Mouse (Mus musculus): Measurements from ENCODE around the gene Spats2l. TPM values are rescaled to one million over a fixed set of nuclear protein-coding genes. Genes with fewer than 3 reads are reported as not detected.

Gene Spats2l
- polyA plus RNA-seq, 2 experiments, result 2.8 to 7.6 TPM

DNA sequence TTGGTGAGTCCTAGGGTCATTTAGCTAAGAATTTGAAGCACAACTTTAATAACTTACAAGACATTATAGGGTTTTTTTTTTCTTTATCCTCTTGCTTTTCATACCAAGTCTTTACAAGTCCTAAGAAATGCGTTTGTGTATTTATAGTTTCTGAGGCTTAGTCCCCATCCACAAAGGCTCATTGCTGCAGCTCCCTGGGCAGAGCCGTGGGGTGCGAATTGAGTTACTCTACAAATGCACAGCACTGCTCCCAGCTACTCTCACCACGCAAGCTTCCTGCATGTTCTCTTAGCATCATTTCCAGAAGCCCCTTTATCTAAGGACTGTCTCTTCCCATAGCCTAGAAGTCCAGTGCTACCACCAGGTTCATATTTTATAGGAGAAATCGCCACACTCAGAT lies 175.8 kb downstream of the Spats2l start:
- Histone ChIP-seq H3K9ac (replicated peaks) (no peak overlapping the region), H3K27me3 (ENCODE audit: control insufficient read depth, insufficient read depth, low read length) (no peaks in the 10 kb centered on the region), H3K36me3 (replicated peaks; ENCODE audit: control insufficient read depth, insufficient read depth, low read depth) (no peaks in the 10 kb centered on the region), H3K9me3 (ENCODE audit: control insufficient read depth, low read length) (no peaks in the 10 kb centered on the region), H3K4me2 (ENCODE audit: low read depth) (no peak overlapping the region), H3K27ac (no peak overlapping the region), H3K4me1 (replicated peaks; ENCODE audit: control insufficient read depth in 2 of 2, insufficient read depth in 2 of 2, low read length in 1 of 2) (no peaks in the 10 kb centered on the region), H3K4me3 (ENCODE audit: insufficient read depth in 1 of 2, low read depth in 2 of 2, low read length in 2 of 2) (no peak overlapping the region)
- no peak for TF ChIP-seq CTCF (IDR thresholded peaks at IDR 0.05; ENCODE audit: low read depth)
- no peak for TF ChIP-seq EP300 (IDR thresholded peaks at IDR 0.05; ENCODE audit: low read depth)
- DNase-seq (ENCODE audit: low read depth in 3 of 3, low spot score in 3 of 3) (no peak), ATAC-seq (ENCODE audit: insufficient read depth) (no peak)
- 62% methylated on average over 5 of the region's 5 CpGs for WGBS (ENCODE audit: insufficient replicate concordance)

DNA sequence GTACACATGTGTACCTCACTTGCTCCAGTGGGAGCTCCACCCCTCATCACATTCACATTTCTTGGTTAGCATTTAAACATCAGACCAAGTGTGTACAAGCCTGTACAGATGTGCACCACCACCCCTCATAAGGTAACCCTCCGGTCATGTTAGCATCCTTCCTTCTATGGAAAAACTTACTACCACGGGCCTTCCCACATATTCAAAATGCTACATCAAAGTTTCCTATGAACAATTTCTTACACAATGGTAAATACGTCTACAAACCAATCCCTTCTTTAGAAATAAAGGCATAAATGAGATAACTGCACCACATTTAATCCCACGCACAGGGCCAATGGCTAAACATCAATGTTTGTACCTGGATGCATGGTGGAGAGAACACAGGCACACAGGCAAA lies 178.5 kb downstream of the Spats2l start:
- 79% methylated on average over 4 of the region's 4 CpGs for WGBS (ENCODE audit: insufficient replicate concordance)

DNA sequence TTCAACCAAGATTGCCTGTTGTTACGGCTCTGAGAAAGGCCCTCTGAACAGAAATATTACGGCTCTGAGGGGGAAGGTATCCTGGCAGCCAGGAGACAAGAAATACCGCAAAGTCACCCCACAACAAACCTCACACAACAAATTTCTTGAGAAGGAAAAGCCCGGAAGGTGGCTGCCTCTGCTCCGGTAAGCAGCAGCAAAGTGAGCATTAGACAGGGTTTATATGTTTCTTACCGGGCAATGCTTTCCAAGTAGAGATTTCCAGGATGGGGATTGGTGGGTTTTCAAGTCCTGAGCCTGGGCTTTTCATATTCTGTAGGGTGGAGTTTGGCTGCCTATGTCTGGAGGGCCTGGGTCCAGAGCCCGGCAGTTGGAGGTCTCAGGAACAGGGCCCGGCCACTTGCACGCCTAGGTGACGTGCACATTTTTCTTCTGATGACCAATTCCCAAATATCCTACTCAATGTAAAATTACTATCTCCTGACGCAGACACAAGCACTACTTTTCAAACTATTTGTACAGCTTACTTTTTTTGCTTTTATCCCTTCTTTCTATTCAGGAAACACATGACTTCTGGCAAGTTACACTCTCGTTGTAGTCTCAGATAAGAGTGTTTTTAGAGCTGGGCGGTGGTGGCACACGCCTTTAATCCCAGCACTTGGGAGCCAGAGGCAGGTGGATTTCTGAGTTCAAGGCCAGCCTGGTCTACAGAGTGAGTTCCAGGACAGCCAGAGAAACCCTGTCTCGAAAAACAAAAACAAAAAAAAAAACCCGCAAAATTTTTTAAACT lies 179.8 kb downstream of the Spats2l start:
- no peak overlapping the region for H3K9ac ChIP-seq (replicated peaks)
- H3K36me3 ChIP-seq (replicated peaks; ENCODE audit: control insufficient read depth, insufficient read depth, low read depth), result no peaks in the 10 kb centered on the region
- WGBS (ENCODE audit: insufficient replicate concordance), result 67% methylated on average over 16 of the region's 16 CpGs
- H3K4me2 ChIP-seq (ENCODE audit: low read depth), result no peak overlapping the region
- H3K27me3 ChIP-seq (ENCODE audit: control insufficient read depth, insufficient read depth, low read length), result no peaks in the 10 kb centered on the region
- TF ChIP-seq CTCF (IDR thresholded peaks at IDR 0.05; ENCODE audit: low read depth) (no peak), EP300 (IDR thresholded peaks at IDR 0.05; ENCODE audit: low read depth) (no peak)
- no peaks in the 10 kb centered on the region for H3K4me1 ChIP-seq (replicated peaks; ENCODE audit: control insufficient read depth in 2 of 2, insufficient read depth in 2 of 2, low read length in 1 of 2)
- no peaks in the 10 kb centered on the region for H3K9me3 ChIP-seq (ENCODE audit: control insufficient read depth, low read length)
- H3K4me3 ChIP-seq (ENCODE audit: insufficient read depth in 1 of 2, low read depth in 2 of 2, low read length in 2 of 2), result no peak overlapping the region
- ATAC-seq (ENCODE audit: insufficient read depth), result no peak
- no peak overlapping the region for H3K27ac ChIP-seq
- DNase-seq (ENCODE audit: low read depth in 3 of 3, low spot score in 3 of 3), result no peak

More for the DNA sequence above, 178.5 kb downstream of the Spats2l start:
- no peak overlapping the region for H3K27ac ChIP-seq
- DNase-seq (ENCODE audit: low read depth in 3 of 3, low spot score in 3 of 3), result no peak
- no peaks in the 10 kb centered on the region for H3K27me3 ChIP-seq (ENCODE audit: control insufficient read depth, insufficient read depth, low read length)
- no peak for TF ChIP-seq EP300 (IDR thresholded peaks at IDR 0.05; ENCODE audit: low read depth)
- TF ChIP-seq CTCF (IDR thresholded peaks at IDR 0.05; ENCODE audit: low read depth), result no peak
- H3K4me3 ChIP-seq (ENCODE audit: insufficient read depth in 1 of 2, low read depth in 2 of 2, low read length in 2 of 2), result no peak overlapping the region
- H3K4me2 ChIP-seq (ENCODE audit: low read depth), result no peak overlapping the region
- no peaks in the 10 kb centered on the region for H3K9me3 ChIP-seq (ENCODE audit: control insufficient read depth, low read length)
- no peaks in the 10 kb centered on the region for H3K4me1 ChIP-seq (replicated peaks; ENCODE audit: control insufficient read depth in 2 of 2, insufficient read depth in 2 of 2, low read length in 1 of 2)
- ATAC-seq (ENCODE audit: insufficient read depth), result no peak
- H3K9ac ChIP-seq (replicated peaks), result no peak overlapping the region
- no peaks in the 10 kb centered on the region for H3K36me3 ChIP-seq (replicated peaks; ENCODE audit: control insufficient read depth, insufficient read depth, low read depth)

DNA sequence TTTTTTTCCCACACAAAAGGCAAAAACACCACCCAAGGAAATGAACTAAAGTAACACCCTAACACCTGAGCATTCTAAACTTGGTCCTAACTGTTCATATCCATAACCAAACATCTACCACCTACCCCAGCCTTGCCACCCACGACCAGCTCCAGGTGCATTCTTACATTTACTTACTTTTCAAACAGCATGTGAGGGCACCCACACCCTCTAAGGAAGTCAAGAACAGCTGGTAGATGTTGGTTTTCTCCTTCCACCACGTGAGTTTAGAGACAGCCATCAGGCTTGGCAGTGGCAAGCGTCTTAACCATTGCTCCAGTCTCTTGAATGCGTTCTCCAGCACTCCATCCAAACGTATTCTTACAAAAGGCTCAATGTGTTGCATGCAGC lies 180.4 kb downstream of the Spats2l start:
- no peak for ATAC-seq (ENCODE audit: insufficient read depth)
- Histone ChIP-seq H3K36me3 (replicated peaks; ENCODE audit: control insufficient read depth, insufficient read depth, low read depth) (peaks cover 2% of the 10 kb centered on the region; the same call in 1 of the 2 replicates), H3K27ac (no peak overlapping the region), H3K9me3 (ENCODE audit: control insufficient read depth, low read length) (no peaks in the 10 kb centered on the region), H3K4me3 (ENCODE audit: insufficient read depth in 1 of 2, low read depth in 2 of 2, low read length in 2 of 2) (no peak overlapping the region), H3K4me1 (replicated peaks; ENCODE audit: control insufficient read depth in 2 of 2, insufficient read depth in 2 of 2, low read length in 1 of 2) (no peaks in the 10 kb centered on the region), H3K4me2 (ENCODE audit: low read depth) (no peak overlapping the region), H3K9ac (replicated peaks) (no peak overlapping the region), H3K27me3 (ENCODE audit: control insufficient read depth, insufficient read depth, low read length) (no peaks in the 10 kb centered on the region)
- no peak for DNase-seq (ENCODE audit: low read depth in 3 of 3, low spot score in 3 of 3)
- 59% methylated on average over 5 of the region's 5 CpGs for WGBS (ENCODE audit: insufficient replicate concordance)
- TF ChIP-seq CTCF (IDR thresholded peaks at IDR 0.05; ENCODE audit: low read depth) (no peak), EP300 (IDR thresholded peaks at IDR 0.05; ENCODE audit: low read depth) (no peak)

DNA sequence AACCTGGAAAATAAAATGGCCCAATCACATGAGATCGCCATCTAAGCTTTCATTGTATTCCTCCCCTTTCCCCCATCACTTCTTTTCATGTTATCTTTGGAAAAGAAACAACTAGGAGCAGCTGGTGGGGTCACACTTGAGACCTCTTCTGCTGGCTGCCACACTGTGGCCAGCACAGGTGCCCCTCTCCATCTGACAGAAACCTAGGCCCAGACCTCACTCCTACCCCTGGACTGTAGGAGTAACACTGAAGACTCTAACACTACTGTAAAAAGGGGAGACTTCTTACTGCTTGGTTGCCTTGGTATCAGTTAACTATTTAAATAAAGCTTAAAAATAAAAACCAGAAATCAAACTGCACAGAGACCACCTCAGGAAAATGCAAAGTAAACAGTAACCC lies 181.8 kb downstream of the Spats2l start:
- no peaks in the 10 kb centered on the region for H3K27me3 ChIP-seq (ENCODE audit: control insufficient read depth, insufficient read depth, low read length)
- H3K9me3 ChIP-seq (ENCODE audit: control insufficient read depth, low read length), result no peaks in the 10 kb centered on the region
- no peaks in the 10 kb centered on the region for H3K4me1 ChIP-seq (replicated peaks; ENCODE audit: control insufficient read depth in 2 of 2, insufficient read depth in 2 of 2, low read length in 1 of 2)
- DNase-seq (ENCODE audit: low read depth in 3 of 3, low spot score in 3 of 3) (no peak), ATAC-seq (ENCODE audit: insufficient read depth) (no peak)
- no peak overlapping the region for H3K4me2 ChIP-seq (ENCODE audit: low read depth)
- H3K9ac ChIP-seq (replicated peaks), result no peak overlapping the region
- H3K36me3 ChIP-seq (replicated peaks; ENCODE audit: control insufficient read depth, insufficient read depth, low read depth), result peaks cover 2% of the 10 kb centered on the region; the same call in 1 of the 2 replicates
- TF ChIP-seq EP300 (IDR thresholded peaks at IDR 0.05; ENCODE audit: low read depth) (no peak), CTCF (IDR thresholded peaks at IDR 0.05; ENCODE audit: low read depth) (no peak)
- H3K27ac ChIP-seq, result no peak overlapping the region
- 77% methylated on average over 1 of the region's 1 CpGs for WGBS (ENCODE audit: insufficient replicate concordance)
- H3K4me3 ChIP-seq (ENCODE audit: insufficient read depth in 1 of 2, low read depth in 2 of 2, low read length in 2 of 2), result no peak overlapping the region

Measured in liver, embryonic 14.5 days (tissue).